Mouse (Mus musculus) frontal cortex, postnatal 25 days (tissue): ENCODE data around the gene Gm21969.

Source experiments
- DNase-seq, 2 experiments: peaks; one replicate each; pipeline ENCODE4 v3.0.0; 2022; ENCODE audit warnings: low spot score in 2 of 2

Gm21969 gene

DNA sequence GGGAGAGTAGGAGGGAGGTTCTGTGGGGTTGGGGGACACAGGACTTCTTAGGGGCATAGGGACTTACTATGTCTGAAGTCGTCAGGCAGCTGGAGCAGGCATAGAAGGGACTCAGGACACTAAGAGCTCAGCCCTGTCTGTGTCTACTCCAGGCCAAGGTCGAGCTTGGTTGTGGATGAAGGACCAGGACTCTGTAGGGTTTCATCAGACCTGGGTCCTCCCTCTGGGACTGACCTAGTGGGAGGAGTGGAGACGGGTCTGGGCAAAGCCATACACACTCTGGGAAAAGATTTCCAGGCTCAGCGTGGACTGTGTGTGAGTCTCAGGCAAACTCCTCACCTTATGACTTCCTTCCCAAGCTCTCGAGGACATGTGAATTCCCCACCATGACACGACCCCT lies 16.8 kb downstream of the Gm21969 start:
- no peak for DNase-seq

GRCm38 (mm10) chr4:139622373-139623282 lies 19.6 kb downstream of the Gm21969 start, which contains the start of gene Aldh4a1:
Gene Aldh4a1 (plus strand): TSS chr4:139622866.
- DNase-seq = peak; percentile 74 to 84

DNA sequence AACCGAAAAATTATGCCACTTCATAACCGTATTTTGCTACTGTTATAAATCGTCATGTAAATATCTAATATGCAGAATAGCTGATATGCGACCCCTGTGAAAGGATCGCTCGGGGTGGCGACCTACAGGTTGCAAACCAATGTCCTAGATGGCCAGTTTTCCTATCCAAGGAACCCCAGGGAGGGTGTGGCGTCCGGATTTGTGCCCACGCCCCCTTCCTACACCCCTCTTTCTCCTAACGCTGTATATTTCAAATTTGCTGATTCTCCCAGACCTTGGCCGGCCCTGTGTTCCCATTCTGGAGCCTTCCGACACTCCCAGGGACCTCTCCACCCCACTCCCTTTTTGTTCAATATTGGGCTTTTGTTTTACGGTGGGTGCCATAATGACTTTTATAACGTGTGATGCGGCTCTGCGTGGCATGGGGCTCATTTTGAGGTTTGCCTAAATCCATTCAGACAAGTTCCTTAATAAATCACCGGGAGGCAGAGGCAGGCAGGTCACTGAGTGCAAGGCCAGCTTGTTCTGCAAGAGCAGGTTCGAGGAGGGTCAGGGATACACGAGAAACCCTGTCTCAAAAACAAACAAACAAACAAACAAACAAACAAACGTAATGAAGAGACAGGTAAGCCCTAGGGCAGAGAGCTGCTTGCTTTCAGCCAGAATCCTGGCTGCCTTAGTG lies 20.6 kb downstream of the Gm21969 start:
- no peak for DNase-seq

GRCm38 (mm10) chr4:139624116-139624489 lies 21.1 kb downstream of the Gm21969 start:
- DNase-seq = no peak

- DNase-seq = no peak
These were observed 21.7 kb downstream of the Gm21969 start for GRCm38 (mm10) chr4:139624706-139625105.

- no peak for DNase-seq
These were observed 24.4 kb downstream of the Gm21969 start for GRCm38 (mm10) chr4:139627361-139627760.

DNA sequence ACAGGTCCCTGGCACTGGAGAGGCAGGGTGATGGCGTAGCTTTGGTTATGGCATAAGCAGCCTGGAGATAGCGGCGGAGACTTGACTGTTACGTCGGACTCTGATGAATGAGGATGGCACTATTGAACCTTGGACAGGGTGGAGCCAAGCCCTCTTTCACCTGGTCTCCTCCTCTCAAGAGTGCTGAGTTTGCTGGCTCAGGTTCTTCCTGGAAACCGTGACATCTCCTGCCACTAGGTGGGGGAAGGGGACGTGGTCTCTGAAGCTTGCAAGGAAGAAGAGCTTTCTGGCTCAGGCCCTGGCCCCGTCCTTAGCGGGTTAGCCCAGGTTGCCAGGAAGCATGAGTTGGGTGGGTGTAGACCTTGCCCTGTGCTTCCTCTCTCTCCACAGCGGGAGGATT lies 27.2 kb downstream of the Gm21969 start:
- DNase-seq = no peak

GRCm38 (mm10) chr4:139631141-139631540 lies 28.2 kb downstream of the Gm21969 start:
- DNase-seq = no peak

DNA sequence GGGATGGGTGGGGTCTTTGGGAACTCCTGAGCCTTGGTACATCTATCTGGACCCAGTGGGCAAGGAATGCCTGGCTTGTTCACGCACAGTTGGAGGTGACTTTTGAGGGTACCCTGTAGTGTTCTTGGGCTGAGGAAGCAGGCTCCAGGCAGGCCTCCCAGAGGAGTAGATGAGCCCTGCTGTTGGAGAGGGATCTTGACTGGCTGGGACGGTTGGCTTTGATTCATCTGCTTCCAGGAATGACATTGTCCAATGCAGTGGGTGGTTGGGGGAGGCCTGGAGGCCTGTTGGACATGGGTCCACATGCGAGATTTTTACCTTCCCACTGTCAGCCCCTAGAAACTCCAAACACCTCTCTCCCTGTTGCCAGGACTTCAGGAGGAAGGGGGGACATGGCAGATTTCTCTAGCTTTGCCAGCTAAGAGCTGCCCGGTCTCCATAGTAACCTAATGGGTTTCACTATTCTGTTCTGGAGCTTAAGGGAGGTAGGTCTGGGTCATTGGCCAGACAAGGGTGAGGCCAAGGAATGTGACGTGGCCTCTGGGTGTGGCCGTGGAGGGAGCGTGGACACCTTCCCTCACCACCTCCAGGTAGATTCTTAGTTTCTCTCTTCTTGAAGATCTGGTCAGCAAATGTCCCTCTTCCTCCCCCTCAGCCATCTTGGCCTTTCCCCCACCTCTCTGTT lies 28.7 kb downstream of the Gm21969 start:
- DNase-seq = no peak

DNA sequence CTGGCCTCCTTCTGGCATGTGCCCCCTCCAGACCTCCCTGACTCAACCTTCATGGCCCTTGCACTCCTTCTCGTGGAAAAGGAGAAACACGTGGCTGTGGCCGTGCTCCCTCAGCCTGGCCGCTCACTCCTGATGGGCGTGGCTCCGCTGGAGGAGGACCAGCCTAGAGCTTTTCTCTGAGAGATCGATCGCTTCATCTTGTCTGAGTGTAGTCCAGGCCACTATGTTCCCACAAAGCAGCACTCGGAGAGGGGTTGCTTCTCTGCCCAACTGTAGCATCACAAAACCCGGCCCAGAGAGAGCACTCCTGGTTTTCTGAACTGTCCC lies 29.2 kb downstream of the Gm21969 start:
- no peak for DNase-seq

- DNase-seq = peak; percentile 70 to 77
These were observed 33.4 kb downstream of the Gm21969 start for GRCm38 (mm10) chr4:139636373-139636772.

DNA sequence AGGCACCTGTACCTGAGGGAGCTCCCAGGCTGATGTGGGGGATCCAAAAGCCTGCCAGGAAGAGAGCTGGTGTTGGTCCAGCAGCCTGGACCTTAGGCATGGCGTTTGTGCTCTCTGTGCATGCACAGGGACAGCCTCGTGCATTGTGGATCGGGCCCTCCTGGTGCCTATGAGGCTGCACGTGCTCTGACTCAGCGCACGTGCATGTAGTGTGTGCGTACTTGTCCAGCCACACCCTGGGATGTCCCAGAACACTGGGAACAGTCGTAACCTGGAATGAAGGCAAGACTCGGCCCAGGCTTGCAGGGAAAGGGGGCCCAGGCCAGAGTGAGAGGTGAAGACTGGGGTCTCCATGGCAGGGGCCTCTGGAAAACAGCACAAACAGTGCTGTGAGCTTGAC lies 34.9 kb downstream of the Gm21969 start:
- DNase-seq = no peak

DNA sequence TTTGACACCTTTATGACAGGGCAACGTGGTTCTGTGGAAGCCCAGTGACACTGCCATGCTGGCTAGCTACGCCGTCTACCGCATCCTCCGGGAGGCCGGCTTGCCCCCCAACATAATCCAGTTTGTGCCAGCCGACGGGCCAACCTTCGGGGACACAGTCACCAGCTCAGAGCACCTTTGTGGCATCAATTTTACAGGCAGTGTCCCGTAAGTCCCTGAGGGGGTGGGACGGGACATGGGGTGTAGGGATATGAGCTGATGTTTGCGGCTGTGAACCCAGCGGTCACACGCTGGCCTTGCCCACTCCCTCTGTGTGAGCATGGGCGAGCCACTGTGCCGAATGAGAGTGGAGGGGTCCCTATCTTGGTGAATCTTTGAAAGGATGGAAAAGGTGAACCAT lies 35.4 kb downstream of the Gm21969 start:
- DNase-seq = no peak

DNA sequence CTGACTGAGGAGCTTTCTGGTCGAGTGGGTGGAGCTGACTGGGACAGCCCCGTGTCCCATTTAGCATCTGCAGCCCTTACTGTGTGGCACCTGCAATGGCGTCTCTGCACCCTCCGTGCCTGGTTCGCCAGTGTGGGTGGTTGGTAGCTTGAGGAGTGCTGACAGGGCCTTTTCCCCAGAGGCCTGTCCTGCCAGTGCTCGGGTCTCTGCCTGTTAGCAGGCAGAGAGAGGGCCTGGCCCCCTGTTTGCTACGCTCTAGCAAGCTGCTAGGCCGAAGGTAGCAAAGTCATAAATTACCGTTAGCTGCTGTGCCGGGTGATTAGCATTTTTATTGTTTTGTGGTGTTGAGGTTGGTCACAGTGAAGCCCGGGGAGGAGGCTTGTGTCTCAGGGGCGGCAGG lies 36.8 kb downstream of the Gm21969 start:
- no peak for DNase-seq

GRCm38 (mm10) chr4:139640333-139640732 lies 37.3 kb downstream of the Gm21969 start:
- DNase-seq = no peak

DNA sequence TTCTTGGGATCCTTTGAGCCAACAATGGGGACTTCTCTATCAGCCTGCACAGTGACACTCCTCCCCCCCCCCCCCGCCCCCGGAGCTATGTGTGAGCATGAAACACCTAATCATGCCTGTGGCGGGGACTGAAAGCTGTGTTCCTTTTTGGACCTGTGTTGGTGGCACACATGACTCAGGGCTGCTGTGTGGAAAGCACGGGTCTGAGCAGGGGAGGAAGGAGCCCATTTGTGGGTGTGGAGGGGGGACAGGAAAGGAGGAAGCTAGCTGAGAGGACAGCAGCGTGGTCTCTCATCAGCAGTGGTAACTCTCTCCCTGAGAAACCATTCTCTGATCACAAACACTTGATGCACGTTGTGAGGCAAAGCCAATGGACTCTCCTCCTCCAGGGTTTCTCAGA lies 37.8 kb downstream of the Gm21969 start:
- DNase-seq = no peak

- no peak for DNase-seq
These were observed 38.9 kb downstream of the Gm21969 start for GRCm38 (mm10) chr4:139641829-139642425.

DNA sequence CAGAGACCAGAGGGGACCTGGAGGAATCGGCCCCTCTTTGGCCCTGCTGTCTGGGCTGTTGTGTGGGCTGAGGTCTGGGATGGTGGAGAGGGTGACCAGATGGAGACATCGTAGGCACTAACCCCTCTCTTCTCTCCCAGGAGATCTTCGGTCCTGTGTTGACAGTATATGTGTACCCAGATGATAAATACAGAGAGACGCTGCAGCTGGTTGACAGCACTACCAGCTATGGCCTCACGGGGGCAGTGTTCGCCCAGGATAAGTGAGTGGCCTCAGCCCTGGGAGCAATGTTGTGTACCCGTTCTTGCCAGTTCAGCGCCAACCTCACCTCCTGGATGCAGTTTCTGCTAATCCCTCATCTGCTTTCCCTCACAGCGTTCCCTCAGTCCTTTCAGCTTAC lies 41.0 kb downstream of the Gm21969 start:
- peak; percentile 69 to 74 for DNase-seq

- DNase-seq = no peak
These were observed 43.9 kb downstream of the Gm21969 start for GRCm38 (mm10) chr4:139646916-139647315.

GRCm38 (mm10) chr4:139650086-139650743 lies 47.2 kb downstream of the Gm21969 start:
- DNase-seq = no peak

GRCm38 (mm10) chr4:139650907-139651306 lies 47.9 kb downstream of the Gm21969 start:
- no peak for DNase-seq

- DNase-seq = no peak
These were observed 50.3 kb downstream of the Gm21969 start, which contains the start of gene Tas1r2 for GRCm38 (mm10) chr4:139653238-139653637. Gene Tas1r2 (plus strand): TSS chr4:139653538.
